Mouse (Mus musculus): ENCODE data around the gene 9930104L06Rik.
"Not testable (repeated sequence)": the region's sequence is repeated elsewhere in the genome, so short reads cannot be mapped to it uniquely, and the experiment has no call there.

9930104L06Rik gene

GRCm38 (mm10) chr4:124936613-124937471, at the start of gene 9930104L06Rik:
Gene 9930104L06Rik, plus strand, starts transcription at chr4:124937048.
- peak; percentile 95 for DNase-seq (ENCODE audit: low read depth, low spot score)

GRCm38 (mm10) chr4:124888702-124889101, 48.1 kb upstream of the 9930104L06Rik start:
- no peak for DNase-seq (ENCODE audit: low read depth, low spot score)

DNA sequence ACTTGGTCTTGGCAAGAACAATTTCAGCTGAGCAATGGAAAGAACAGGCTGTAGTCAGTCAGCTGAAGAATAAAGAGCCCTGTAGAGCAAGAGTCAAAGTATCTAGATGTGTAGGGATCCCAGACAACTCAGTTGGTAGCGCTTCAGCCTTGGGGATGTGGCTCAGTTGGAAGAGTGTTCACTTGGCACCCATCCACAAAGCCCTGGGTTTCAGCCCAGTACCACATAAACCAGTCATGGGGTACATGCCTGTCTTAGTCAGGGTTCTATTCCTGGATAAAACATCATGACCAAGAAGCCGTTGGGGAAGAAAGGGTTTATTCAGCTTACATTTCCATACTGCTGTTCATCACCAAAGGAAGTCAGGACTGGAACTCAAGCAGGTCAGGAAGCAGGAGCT, 46.9 kb upstream of the 9930104L06Rik start:
- DNase-seq (ENCODE audit: low read depth, low spot score): no peak

- no peak for DNase-seq (ENCODE audit: low read depth, low spot score)
Observed at GRCm38 (mm10) chr4:124890831-124891230, 46.0 kb upstream of the 9930104L06Rik start.

GRCm38 (mm10) chr4:124893769-124894168, 43.1 kb upstream of the 9930104L06Rik start:
- DNase-seq (ENCODE audit: low read depth, low spot score): no peak

DNA sequence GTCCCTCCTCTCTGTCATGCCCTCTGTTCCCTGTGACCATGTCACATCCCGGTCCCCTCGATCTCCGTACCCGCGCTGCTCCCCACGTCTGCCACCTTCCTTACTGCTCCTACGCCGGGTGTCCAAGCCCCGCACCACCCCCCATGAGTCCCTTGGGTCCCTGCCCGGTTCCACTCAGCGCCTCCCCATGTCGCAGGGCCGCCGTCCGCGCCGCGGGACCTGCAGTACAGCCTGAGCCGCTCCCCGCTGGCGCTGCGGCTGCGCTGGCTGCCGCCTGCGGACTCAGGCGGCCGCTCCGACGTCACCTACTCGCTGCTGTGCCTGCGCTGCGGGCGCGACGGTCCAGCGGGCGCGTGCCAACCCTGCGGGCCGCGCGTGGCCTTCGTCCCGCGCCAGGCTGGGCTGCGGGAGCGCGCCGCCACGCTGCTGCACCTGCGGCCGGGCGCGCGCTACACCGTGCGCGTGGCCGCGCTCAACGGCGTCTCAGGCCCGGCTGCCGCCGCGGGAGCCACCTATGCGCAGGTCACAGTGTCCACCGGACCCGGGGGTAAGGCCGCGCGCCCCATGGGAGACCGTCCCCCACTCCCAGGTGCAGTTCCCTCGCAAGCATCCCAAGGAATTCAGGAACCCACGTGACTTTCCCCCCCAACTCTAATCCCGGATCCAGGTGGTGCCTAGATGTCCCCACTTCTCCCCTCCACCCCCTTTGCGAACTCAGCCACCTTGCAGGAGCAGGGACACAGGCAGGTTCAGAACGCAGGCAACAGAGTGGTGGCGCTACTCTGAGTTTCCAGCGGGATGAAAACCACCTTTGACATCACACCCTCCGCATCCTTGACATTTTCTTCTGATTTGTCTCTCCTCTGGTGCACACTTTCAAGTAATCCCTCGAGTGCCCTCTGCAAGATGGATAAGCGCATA, 42.1 kb upstream of the 9930104L06Rik start:
- no peak for DNase-seq (ENCODE audit: low read depth, low spot score)

DNA sequence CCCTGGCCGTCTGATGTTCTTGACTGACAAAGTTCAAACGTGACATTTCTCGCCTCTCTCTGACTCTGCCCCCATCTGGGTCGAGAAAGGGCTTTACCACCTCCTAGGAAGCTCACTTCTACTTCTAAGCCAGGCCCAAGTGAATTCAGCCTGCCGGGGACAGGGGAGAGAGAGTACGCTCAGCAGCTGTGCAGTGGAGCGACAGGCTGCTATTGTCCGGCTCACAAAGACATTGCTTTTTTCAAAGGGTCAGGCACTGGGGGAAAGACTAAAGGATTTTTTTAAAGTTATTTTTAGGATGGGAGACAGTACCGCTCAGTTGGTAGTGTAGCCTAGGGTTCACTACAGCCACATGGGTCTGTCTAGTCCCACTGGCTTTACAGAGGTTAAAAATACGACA, 38.4 kb upstream of the 9930104L06Rik start:
- no peak for DNase-seq (ENCODE audit: low read depth, low spot score)

DNA sequence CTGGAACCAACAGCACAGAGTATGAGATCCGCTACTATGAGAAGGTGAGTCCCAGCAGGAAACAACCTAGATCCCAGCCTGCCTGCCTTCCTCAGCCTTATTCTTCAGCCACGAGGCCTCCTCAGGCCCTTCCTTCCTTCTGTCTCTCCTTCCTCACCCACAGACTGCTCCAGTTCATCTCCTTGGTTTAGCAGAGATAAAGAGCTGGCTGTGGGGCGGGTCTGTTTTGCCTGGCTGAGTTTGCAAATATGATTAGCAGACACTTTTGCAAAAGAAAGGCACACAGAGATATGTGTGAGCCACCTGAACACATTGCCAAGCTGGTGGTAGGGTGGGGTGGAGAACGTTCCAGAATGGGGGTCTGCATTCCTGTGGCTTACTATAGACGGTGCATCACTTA, 36.9 kb upstream of the 9930104L06Rik start:
- DNase-seq (ENCODE audit: low read depth, low spot score): no peak

GRCm38 (mm10) chr4:124905417-124905816, 31.4 kb upstream of the 9930104L06Rik start:
- DNase-seq (ENCODE audit: low read depth, low spot score): no peak

GRCm38 (mm10) chr4:124905971-124906822, 30.7 kb upstream of the 9930104L06Rik start:
- no peak for DNase-seq (ENCODE audit: low read depth, low spot score)

- no peak for DNase-seq (ENCODE audit: low read depth, low spot score)
Observed at GRCm38 (mm10) chr4:124928102-124928501, 8.7 kb upstream of the 9930104L06Rik start.

DNA sequence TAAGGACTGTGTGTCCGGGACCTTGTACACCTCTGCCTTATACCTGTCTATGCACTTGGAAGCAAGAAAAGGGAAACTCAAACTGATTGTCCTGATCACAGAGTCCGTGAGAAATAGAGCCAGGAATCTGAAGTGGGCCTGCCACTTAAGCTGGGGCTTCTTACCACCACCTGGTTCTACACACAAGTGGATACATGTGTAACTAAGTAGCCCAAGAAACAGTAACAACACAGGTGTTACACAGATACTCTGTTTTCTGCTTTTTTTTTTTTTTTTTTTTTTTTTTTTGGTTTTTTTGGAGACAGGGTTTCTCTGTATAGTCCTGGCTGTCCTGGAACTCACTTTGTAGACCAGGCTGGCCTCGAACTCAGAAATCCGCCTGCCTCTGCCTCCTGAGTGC, 2.4 kb downstream of the 9930104L06Rik start, which contains the start of gene Cdca8:
Cdca8 (minus strand) TSS at position 101 of the 400 bp plus-strand sequence.
- DNase-seq (ENCODE audit: low read depth, low spot score): not testable (repeated sequence)

- peak; percentile 36 for DNase-seq (ENCODE audit: low read depth, low spot score)
Observed at GRCm38 (mm10) chr4:124943022-124943421, 6.2 kb downstream of the 9930104L06Rik start.

DNA sequence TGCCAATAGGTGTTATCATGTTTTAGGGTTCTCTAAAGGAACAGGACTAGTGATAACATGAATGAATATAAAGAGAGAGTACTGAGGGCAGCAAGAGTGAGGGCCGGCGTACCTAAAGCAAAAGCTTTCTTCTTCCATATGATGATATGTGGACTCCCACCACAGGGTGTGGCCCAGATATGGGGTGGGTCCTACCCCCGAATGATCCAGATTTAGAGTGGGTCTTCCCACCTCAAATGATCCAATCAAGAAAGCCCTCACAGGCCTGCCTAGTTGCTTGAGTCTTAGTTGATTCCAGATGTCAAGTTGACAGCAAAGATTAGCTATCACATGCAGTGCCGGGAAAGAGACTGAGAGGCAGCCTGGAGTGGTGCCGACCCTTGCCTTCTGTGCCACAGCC, 6.9 kb downstream of the 9930104L06Rik start:
- no peak for DNase-seq (ENCODE audit: low read depth, low spot score)

- DNase-seq (ENCODE audit: low read depth, low spot score): no peak
Observed at GRCm38 (mm10) chr4:124944961-124945360, 8.1 kb downstream of the 9930104L06Rik start.

DNA sequence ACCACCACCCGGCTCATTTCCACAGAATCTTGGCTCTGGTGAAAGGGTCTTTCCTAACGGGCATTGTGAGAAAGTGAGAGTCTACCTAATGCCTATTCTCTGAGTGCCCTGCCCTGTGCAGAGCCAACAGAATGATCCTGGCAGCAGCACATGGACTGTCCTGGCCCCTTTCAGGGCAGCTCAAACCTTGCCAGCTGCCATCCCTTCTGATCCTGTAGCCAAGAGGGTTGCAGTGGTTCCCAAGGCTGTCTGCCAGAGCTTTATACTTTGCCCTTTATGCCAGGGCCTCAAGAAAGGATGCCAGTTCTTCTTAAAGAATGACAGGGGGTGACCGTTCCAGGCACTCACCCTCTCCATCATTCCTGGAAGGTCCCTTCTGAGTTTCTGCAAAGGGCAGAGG, 12.6 kb downstream of the 9930104L06Rik start:
- DNase-seq (ENCODE audit: low read depth, low spot score): no peak

- no peak for DNase-seq (ENCODE audit: low read depth, low spot score)
Observed at GRCm38 (mm10) chr4:124950181-124951035, 13.6 kb downstream of the 9930104L06Rik start.

DNA sequence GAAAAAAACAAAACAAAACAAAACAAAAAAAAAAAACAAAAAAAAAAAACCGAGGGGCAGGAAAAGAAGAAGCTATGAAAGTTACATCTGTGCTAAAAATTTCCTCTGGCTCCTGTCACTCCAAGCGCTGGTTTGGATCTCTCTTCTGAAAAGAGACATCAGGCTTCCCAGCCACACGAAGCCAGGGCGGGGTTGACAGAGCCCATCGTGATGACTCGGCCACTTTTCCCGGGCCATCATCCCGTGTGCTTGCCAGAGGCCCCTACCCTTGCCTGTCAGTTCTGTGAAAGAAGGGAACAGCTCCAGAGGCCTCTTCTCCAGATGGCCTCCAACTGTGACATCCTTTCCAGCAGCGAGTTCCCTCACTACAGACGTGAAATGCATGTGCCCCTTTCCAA, 14.2 kb downstream of the 9930104L06Rik start:
- DNase-seq (ENCODE audit: low read depth, low spot score): no peak

DNA sequence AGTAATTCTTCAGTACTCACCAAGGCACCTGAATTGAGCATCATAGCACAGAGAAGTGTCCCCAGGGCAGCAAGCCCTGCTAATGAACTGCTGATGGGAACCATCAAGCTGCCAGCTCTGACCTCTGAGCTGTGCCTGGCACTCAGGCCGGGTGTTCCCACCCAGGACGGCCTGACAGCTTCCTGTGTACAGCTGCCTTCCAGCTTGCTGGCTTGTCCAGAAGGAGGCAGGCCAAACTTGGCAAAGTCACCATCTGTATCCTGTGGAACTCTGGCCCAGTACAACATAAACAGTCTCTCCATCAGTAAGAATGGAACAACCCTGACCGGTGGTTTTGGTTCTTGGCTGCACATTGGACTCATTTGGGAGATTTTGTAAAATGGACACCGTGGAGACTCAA, 16.7 kb downstream of the 9930104L06Rik start:
- DNase-seq (ENCODE audit: low read depth, low spot score): no peak

GRCm38 (mm10) chr4:124957284-124957683, 20.4 kb downstream of the 9930104L06Rik start:
- no peak for DNase-seq (ENCODE audit: low read depth, low spot score)
